Mouse (Mus musculus): ENCODE data around the gene Egfl7. TPM values are rescaled to one million over a fixed set of nuclear protein-coding genes. Genes with fewer than 3 reads are reported as not detected.
A peak's percentile ranks its signal among the peaks of the same experiment; 100 is the strongest.

Egfl7 gene
- 10 to 100 TPM; 68.0 to 81.4 TPM for total RNA-seq (2021)

- intact Hi-C loops (cut with DNase I): no loop called here
- no peak for DNase-seq (ENCODE audit: low spot score in 2 of 2)
These were observed at the start of gene Egfl7 for GRCm38 (mm10) chr2:26579714-26580113. Egfl7 (plus strand) TSS chr2:26580014.

GRCm38 (mm10) chr2:26531829-26532228 is 48.0 kb upstream of the Egfl7 start:
- intact Hi-C loops (cut with DNase I): no loop called here
- no peak for DNase-seq (ENCODE audit: low spot score in 2 of 2)

- no peak for DNase-seq (ENCODE audit: low spot score in 2 of 2)
- intact Hi-C loops (cut with DNase I): no loop called here
These were observed 46.6 kb upstream of the Egfl7 start for GRCm38 (mm10) chr2:26533249-26533648.

- intact Hi-C loops (cut with DNase I): no loop called here
- no peak for DNase-seq (ENCODE audit: low spot score in 2 of 2)
These were observed 45.7 kb upstream of the Egfl7 start for GRCm38 (mm10) chr2:26534161-26534560.

GRCm38 (mm10) chr2:26534616-26535015 is 45.2 kb upstream of the Egfl7 start:
- peak; percentile 24 to 26 for DNase-seq (ENCODE audit: low spot score in 2 of 2)
- intact Hi-C loops (cut with DNase I): no loop called here

GRCm38 (mm10) chr2:26535517-26536045 is 44.2 kb upstream of the Egfl7 start:
- intact Hi-C loops (cut with DNase I): no loop called here
- DNase-seq (ENCODE audit: low spot score in 2 of 2): peak; percentile 16 to 43

- intact Hi-C loops (cut with DNase I): no loop called here
- no peak for DNase-seq (ENCODE audit: low spot score in 2 of 2)
These were observed 40.3 kb upstream of the Egfl7 start for GRCm38 (mm10) chr2:26539516-26539915.

- intact Hi-C loops (cut with DNase I): no loop called here
- DNase-seq (ENCODE audit: low spot score in 2 of 2): no peak
These were observed 39.1 kb upstream of the Egfl7 start for GRCm38 (mm10) chr2:26540721-26541120.

GRCm38 (mm10) chr2:26541258-26541910 is 38.4 kb upstream of the Egfl7 start:
- no peak for DNase-seq (ENCODE audit: low spot score in 2 of 2)
- intact Hi-C loops (cut with DNase I): no loop called here

GRCm38 (mm10) chr2:26543155-26543554 is 36.7 kb upstream of the Egfl7 start:
- no peak for DNase-seq (ENCODE audit: low spot score in 2 of 2)
- intact Hi-C loops (cut with DNase I): no loop called here

- DNase-seq (ENCODE audit: low spot score in 2 of 2): no peak
- intact Hi-C loops (cut with DNase I): no loop called here
These were observed 36.0 kb upstream of the Egfl7 start for GRCm38 (mm10) chr2:26543768-26544167.

- intact Hi-C loops (cut with DNase I): no loop called here
- no peak for DNase-seq (ENCODE audit: low spot score in 2 of 2)
These were observed 35.5 kb upstream of the Egfl7 start for GRCm38 (mm10) chr2:26544265-26544664.

GRCm38 (mm10) chr2:26547481-26547880 is 32.3 kb upstream of the Egfl7 start:
- peak in 1 of 2 experiments; percentile 43 for DNase-seq (ENCODE audit: low spot score in 2 of 2)
- intact Hi-C loops (cut with DNase I): no loop called here

GRCm38 (mm10) chr2:26549801-26550200 is 30.0 kb upstream of the Egfl7 start:
- no peak for DNase-seq (ENCODE audit: low spot score in 2 of 2)
- intact Hi-C loops (cut with DNase I): no loop called here

- intact Hi-C loops (cut with DNase I): no loop called here
- no peak for DNase-seq (ENCODE audit: low spot score in 2 of 2)
These were observed 29.6 kb upstream of the Egfl7 start for GRCm38 (mm10) chr2:26550205-26550604.

- intact Hi-C loops (cut with DNase I): no loop called here
- no peak for DNase-seq (ENCODE audit: low spot score in 2 of 2)
These were observed 29.0 kb upstream of the Egfl7 start for GRCm38 (mm10) chr2:26550777-26551176.

GRCm38 (mm10) chr2:26551446-26551845 is 28.4 kb upstream of the Egfl7 start:
- intact Hi-C loops (cut with DNase I): no loop called here
- no peak for DNase-seq (ENCODE audit: low spot score in 2 of 2)

- intact Hi-C loops (cut with DNase I): no loop called here
- DNase-seq (ENCODE audit: low spot score in 2 of 2): no peak
These were observed 27.7 kb upstream of the Egfl7 start for GRCm38 (mm10) chr2:26552066-26552465.

GRCm38 (mm10) chr2:26553904-26554303 is 25.9 kb upstream of the Egfl7 start:
- intact Hi-C loops (cut with DNase I): no loop called here
- DNase-seq (ENCODE audit: low spot score in 2 of 2): no peak

- intact Hi-C loops (cut with DNase I): no loop called here
- peak; percentile 46 to 65 for DNase-seq (ENCODE audit: low spot score in 2 of 2)
These were observed 24.7 kb upstream of the Egfl7 start for GRCm38 (mm10) chr2:26555076-26555475.

GRCm38 (mm10) chr2:26556535-26556993 is 23.2 kb upstream of the Egfl7 start:
- DNase-seq (ENCODE audit: low spot score in 2 of 2): no peak
- intact Hi-C loops (cut with DNase I): no loop called here

Data from left cerebral cortex, postnatal 25 days (tissue).